Mouse (Mus musculus) bone marrow macrophage, adult 2 months (primary cell): ENCODE measurements around the gene Dst.

ENCODE experiments used
- CTCF ChIP-seq: IDR thresholded peaks from 2 replicates; pipeline ENCODE4 v1.5.1; 2012; ENCODE audit warnings: low read depth, mild to moderate bottlenecking, low read length, moderate library complexity
- POLR2A ChIP-seq: IDR thresholded peaks from 2 replicates; pipeline ENCODE4 v1.6.1; 2012; ENCODE audit warnings: mild to moderate bottlenecking, low read depth, low read length, borderline replicate concordance

- TF ChIP-seq CTCF (no peak), POLR2A (no peak)
These were observed 188.9 kb downstream of the Dst start for GRCm38 (mm10) chr1:34096923-34097322.
